Mouse (Mus musculus) left cerebral cortex, adult 11 months (tissue): ENCODE measurements around the gene Cmtm4.

ENCODE experiments used
- DNase-seq: peaks from one replicate; pipeline ENCODE4 v3.0.0; 2022; ENCODE audit warnings: low spot score

The Cmtm4 gene

DNA sequence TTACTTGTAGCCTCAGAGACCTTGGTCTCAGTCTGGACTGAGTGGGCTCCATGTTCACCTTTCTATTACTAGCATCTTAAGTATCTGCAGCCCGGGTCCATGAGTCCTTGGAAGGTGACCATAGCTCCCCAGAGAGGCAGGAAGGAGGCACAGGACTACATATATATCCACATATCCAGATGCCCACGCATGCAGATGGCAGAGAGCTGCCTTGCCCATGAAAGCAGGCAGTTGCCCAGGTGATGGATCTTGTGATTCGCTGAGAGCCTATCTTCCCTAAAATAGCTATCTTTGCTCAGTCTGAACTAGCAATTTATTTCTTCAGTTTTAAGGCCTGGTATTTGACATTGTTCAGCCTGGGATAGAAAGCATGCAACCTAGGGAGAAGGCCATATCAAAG is 15.9 kb upstream of the Cmtm4 start:
- DNase-seq: peak; percentile 63

DNA sequence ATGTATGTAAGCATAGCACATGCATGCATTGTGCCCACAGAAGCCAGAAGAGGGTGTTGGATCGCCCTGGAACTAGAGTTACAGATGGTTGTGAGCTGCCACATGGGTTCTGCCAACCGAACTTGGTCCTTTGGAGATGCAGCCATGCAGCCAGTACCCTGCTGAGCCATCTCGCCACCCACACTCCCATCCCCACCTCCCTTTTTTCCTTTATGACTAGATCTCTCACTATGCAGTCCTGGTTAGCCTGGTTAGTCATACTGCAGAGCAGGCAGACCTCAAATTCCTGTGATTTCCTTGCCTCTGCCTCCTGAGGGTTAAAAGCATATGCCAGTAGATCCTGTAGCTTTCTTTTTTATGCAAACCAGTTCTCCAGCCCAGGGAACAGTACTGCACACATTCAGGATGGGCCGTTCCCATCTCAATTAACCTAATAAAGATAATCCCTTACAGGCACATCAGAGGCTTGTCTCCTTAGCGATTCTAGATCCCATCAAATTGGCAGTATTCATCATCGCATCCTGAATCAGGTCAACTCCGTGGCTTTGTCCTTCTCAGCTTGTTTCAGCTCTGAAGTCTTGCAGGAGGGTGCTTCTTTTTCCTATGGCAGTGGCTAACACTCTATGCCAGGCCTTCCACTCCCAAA is 15.1 kb upstream of the Cmtm4 start:
- DNase-seq: no peak

DNA sequence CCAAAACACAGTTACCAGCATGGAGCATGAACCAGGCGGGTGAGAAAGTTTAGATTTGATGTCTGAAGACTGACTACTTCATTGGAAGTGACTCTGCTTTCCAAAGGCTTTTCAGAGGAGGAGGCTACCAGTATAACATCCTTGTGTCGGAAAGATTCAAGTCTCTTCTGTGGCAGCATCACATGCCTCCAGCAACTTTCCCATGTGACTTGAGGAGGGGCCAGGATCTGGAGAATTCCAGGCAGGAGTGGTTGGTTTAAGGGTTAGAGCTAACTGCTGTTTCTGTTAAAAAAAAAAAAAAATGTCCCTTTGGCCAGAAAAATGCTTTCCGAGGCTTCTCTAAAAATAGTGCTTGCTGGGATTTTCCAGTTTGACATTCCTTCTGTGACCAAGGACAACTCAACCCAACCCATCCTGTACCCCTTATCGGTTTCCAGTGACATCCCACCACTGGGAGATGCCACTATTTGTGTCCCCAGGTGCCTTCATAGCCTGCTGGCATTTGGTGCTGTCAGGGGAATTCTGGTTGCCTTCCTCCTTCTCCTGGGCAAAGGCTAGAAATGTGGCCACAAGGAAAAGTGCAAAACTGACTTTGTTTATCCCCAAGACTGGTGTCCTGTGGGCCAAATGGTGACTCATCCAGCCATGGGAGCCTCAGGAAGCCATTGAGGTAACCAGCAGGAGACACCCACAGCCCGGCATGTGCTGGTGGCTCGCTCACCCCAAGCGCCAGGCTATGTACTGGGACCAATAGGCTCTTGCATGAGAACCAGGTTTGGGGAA is 12.9 kb upstream of the Cmtm4 start:
- DNase-seq: no peak

DNA sequence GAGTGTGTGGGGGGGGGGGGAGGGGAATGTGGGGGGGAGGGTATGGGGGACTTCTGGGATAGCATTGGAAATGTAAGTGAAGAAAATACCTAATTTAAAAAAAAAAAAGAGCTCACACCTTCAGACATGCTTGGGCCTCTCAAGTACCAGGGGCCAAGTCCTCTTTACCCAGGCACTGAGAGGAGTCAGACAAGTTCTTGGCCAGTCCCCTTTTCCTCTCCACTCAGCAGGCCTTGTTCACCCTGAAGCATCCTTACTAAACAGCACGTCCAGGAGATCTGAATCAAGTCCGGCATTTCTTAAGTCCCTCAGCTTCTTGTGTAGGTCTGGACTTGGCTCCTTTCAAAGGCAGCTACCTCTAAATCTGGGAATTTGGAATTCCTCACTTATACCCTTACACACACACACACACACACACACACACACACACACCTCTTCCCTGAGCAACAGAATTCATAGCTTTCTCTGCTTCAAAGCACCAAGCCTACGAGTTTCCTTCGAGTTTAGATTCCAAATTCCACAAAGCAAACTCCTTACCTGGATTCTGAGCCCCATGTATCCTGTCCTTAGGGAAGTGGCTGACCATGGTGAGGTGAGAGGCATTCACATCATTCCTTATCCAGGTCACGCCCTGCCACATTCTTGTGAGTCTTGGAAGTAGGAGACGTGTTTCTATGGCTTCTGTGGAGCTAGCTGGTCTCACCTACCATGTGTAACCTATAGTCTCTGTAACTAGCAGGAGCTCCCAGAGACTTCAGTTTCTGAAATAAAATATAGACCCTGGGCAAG is 10.9 kb upstream of the Cmtm4 start:
- DNase-seq: no peak

DNA sequence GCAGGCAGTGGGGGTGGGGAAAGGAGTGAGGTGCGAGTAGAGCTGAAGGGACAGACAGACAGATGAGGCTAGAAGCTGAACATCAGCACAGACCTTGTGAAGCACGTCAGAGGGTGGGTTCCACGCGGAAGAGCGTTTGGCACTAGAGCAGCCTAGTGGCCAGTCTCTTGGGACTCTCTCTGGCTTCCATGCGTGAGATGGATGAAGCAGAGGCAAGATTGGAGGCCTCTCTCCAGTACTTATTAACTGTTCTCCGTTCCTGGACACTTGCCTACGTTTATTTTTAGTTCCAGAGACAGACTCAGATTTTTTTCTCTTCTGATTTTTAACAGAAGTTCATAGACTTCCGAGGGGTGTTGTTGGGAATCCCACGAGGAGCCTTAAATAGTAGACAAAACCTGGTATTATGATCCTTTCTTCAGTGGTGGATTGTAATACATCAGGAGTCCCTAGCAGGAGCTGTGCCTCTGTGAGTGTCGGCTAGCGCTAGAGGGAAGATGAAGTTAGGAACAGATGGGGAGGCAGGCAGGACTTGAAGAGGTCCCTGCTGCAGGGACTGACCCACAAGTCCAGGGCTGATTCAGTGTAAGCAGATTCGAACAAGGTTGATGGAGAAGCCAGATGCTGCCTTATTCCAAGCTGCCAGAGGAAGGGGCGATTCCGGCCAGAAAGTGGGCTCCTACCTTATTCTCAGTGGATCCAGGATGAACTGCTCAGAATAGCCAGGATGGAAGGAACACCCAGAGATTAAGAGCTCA is 10.0 kb upstream of the Cmtm4 start:
- DNase-seq: no peak

DNA sequence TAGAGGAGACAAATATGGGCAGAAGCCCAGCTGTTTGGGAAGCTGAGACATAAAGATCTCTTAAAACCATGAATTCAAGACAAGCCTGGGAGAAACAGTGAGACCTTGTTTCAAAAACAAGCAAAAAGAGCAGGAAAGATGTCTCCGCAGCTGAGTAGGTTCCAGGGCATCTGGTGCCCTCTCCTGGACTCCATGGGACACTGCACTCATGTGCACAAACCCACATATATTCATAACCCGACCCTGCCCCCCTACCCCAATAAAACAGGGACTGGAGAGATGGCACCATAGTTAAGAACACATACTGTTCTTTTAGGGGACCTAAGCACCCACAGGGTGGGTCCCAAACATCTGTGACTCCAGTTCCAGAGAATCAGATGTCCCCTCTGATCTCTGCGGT is 8.0 kb upstream of the Cmtm4 start:
- DNase-seq: no peak

DNA sequence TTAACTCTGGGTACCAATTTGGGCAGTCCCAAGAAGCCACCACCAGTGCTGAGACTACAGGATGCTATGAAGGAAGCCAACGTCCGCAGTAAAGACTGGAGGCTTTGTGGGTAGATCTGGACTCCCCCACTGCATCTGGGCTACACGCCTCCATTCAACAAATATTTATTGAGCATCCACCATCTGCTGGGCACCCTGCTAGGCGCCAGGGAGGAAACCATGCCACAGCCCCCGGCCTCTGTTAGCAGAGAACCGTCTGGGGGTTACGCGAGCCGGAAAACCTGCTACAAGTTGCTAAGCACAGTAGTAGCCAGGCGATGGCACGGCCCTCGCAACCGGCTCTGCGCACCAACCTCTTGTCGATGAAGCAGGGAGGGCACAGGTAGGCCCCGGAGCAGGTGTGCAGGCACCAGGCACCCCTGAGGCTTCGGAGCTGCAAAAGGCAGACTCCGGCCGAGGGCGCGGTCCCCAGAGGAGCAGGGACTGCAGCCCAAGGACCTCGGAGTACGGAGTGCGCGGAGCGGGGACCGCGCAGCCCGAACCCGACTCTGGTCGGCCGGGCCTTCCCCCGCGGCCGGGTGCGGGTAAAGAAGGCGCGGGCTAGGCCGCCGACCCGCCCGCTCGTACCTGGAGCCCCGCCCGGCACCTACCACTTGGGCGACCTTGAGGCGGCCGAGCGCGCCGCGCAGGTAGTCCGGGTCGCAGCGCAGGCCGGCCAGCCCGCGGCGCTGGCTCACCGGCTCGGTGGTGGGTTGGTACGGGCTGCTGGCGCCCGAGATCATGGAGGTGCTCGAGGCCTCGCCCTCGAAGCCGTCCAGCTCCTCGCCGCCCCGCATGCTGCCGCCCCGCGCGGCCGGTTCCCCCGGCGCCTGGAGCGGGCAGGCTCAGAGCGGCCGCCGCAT is 555 bp downstream of the Cmtm4 start:
- DNase-seq: no peak

DNA sequence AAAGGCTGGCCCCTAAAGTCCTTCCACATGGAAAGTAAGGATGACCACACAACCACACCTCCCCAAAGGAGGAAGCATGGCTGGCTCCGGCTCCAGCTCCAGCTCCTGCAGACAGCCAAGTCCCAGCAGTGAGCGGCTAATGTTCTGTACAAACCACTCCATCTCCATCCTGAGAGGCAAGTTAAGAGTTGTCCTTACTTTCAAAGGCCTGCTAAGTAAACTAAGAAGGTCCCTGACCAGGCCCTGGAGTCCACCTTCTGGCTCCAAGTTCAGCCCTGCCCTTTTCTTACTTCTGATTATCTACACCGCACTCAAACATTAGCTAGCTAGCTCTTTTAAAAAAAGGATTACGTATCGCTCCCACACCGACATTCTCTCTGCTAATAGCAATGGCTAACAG is 1.8 kb downstream of the Cmtm4 start:
- DNase-seq: no peak

DNA sequence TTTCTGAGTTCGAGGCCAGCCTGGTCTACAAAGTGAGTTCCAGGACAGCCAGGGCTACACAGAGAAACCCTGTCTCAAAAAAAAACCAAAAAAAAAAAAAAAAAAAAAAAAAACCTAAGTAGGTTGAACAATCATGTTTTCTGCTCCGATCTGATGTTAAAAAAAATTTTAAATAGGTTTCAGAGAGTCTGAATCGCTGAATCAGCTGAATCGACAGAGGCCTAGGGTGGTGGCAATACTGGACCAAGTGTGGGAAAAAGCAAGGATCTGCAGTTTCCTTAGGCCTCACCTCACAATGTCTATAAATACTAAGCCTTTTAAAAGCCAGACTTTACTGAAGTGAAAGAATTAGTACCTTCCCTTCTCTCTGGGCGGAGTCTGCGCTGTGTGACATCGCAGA is 2.5 kb downstream of the Cmtm4 start:
- no peak for DNase-seq

DNA sequence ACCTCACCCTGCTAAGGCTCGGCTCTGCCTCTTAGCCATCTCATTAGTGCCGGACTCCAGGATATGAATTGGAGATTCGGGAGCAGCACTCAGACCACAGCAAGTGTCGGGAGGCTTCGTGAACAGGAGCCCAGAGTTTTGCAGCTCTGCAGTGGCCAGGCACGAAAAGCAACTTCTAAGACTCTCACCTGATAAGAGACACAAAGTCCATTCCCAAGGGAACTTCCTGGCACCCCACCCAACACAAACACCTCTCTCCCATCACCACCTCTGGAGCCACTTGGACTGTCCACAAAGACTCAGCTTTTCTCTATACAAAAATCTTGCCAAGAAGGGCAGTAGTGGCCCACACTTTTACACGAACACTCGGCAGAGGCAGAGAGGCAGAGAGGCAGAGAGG is 5.4 kb downstream of the Cmtm4 start:
- no peak for DNase-seq

DNA sequence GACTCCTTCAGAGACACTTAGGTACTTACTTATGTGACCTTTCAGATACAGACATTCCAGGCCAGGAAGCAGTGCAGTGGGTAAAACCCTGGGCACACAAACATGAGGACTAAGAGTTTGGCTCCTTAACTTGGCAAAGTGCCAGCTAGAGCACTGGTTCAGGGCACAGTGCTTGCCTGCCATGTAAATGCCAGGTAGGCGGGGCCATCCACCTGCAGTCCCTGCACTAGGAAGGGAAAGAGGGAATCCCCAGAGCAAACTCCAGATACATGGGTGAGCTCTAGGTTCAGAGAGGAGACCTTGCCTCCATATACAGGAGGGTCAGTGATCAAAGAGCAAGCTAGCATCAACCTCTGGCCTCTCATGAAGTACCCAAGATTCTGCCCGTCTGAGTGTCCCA is 7.6 kb downstream of the Cmtm4 start:
- no peak for DNase-seq

DNA sequence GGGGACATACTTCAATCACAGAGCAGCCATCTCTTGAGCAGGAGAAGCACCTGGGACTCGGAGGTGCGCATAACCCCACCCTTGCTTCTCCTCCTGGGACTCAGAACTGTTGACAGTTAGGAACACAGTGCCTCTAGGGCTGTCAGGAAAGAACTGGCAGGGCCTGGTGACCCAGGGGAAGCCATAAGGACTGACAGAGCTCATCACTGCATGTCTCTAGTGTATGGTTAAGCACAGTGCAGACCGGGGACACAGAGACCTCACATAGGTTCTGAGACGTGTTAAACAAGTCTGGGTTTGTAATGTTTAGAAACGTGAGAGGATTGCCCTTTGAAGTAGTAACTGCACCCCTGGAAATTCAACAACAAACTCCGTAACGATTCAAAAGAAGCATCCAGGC is 8.1 kb downstream of the Cmtm4 start:
- DNase-seq: no peak

DNA sequence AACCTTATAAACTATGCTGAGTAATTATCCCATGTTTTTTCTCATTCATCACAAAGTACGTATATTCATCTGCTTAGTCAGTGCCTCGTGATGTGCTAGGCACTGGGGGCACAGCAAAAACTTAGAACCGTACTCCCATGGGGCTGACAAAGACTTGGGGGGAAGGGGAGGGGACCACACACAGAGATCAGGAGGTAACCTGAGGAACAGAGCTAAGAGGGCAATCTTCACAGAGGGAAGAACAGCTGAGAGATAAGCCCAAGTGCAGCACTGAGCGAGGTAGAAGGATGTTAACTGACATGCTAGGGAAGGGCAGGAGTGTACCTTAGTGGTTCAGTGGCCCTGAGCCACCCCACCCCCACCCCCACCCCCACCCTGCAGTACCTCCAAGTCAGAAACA is 8.9 kb downstream of the Cmtm4 start:
- DNase-seq: no peak

DNA sequence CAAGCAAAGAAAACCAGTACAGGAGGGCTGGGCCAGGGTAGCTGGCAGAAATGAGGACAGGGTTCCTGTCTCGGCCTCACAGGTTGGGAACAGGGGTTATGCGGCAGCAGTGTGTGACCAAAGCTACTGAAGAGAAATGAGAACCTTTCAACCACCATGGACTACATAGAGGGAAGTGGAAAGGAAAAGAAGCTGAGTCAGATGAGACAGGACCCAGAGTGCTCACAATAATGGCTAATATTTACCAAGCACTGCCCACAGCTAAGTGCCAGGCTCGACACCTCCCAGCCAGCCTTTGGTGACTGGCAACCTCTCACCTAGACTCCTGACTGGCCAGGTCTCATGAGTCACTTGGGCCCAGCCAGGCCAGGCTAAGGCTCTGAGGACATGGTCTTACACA is 11.6 kb downstream of the Cmtm4 start:
- no peak for DNase-seq

DNA sequence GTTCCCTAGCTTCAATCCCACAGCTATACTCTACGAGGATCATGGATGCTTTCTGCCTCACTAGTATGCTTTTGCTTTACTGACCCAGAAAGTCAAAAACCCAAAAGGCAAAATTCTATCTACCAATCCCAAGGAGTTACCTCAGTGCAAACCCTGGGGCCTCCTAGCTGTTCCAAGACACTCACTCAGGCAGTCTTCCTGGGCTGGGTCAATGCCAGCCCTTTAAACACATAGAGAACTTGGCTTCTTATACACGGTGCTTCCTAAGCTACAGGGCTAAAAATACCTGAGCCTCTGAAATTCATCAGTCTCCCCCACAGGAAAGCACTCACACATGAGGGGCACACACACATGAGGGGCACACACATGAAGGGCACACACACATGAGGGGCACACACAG is 12.3 kb downstream of the Cmtm4 start:
- no peak for DNase-seq

DNA sequence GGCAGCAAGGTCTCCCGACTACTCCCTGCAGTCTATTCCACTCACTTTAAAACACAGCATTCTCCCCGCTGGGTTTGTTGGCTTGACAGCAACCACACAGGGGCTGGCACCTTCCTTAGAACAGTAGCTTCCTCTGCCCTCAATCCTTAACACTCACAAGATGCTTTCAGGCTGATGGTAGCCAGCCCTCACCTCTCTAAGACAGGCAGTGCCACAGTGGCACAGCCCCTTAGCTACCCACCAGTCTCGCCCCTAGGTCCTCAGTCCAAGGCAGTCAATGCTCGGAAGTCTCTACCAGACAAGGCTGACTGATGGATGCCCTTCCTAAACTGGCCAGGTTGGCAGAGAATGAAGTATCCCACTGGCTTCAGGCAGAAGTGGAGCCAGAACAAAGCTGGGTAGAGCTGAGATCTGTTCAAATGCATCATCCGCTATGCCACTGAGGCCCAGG is 14.6 kb downstream of the Cmtm4 start:
- DNase-seq: no peak

DNA sequence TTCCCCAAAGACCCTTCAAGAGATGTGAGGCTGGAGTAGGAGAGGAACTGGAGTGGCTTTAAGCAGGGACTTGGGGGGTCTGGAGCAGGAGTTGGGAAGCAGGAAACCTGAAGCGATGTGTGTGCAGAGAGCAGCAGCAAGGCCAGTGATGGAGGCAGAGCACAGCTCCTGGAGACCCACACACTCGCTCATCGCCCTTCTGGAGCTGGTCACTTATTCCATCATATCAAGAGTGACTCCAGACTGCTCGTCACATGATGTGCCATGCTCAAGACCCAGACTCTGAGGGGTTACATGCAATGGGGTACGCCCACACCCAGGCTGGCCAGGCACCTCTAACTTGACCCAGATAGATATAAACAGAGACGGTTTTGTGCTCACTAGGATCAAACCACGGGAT is 15.3 kb downstream of the Cmtm4 start:
- DNase-seq: no peak

DNA sequence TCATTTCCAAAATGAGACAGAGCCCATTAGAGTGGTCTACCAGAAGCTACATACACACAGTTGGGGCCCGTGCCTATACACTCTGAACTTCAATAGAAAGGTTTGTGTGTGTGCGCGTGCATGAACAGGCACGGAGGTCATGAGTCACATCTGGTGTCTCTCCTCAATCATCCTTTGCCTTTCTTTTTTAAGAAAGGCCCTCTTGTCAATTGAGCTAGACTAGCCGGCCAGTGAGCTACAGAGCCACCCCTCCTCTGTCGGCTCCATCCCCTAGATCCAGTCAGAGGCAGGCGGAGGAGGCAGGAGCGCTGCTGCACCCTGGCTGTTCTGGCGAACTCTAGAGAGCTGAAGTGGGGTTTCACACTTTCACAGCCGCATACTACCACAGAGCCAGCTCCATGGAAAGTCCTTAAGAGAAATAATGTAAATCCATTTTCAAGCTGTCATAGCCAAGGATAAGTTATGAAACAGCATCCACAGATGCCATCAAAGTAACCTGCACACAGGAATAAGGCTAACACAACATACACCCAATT is 16.2 kb downstream of the Cmtm4 start:
- no peak for DNase-seq

DNA sequence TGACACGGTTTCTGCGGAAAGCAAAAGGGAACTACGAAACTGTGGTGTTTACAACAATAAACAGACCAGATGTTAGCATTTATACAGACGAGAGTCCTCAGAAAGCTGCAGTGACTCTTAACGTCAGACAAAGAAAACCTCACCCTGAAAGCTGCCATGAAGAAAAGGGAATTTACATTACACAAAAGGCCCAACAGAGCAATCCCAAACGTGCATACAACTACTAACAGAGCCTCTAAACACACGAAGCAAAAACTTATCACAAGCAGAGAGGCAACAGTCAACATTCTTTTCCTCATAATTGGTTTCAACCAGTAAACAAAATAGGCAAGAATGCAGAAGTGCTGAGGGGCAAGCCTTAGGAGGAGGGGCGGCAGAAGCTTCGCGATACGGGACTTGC is 18.9 kb downstream of the Cmtm4 start:
- no peak for DNase-seq

DNA sequence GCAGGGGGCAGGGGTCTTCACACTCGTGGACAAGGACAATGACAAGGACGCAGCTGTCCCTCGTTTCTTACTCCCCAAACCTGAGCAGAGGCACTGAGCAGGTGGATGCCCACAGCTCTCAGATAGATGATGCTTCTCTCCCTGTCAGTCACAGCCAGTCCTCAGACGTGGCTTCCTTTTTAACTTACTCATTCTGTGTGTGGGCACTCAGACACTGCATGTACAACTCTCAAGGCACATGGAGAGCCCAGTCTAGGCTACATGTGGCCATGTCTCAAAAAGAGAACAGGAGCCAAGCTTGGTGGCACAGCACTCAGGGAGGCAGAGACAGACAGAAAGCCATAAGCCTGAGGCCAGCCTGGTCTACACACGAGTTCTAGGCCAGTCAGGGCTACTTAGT is 19.6 kb downstream of the Cmtm4 start:
- DNase-seq: no peak
